Mouse (Mus musculus): Measurements from ENCODE around the gene Slc44a1.

DNA sequence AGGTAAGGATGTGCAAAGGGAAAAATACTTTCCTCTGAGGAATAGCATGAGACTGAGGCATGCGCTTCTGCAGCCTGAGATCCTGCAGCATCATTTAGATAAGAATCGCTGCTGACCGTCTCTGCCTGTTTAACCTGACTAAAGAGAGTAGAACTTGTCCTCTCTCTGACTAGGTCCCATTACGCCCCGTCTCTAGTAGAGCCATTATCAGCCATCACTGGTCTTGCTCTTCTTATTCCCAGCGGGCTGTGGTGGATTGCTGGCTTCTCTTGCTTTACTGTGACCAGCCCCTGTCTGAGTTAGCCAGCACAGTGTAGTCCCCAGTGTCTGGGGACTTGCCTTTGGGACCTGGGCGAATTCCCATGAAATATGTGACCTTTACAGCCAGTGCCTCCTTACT is 50.2 kb downstream of the Slc44a1 start:
- TF ChIP-seq GATA1 (IDR thresholded peaks at IDR 0.05; ENCODE audit: low read length) (no peak), TAL1 (IDR thresholded peaks at IDR 0.05; ENCODE audit: low read length) (no peak)
